Mouse (Mus musculus) forebrain, postnatal 0 days (tissue): Measurements from ENCODE around the gene Bace2. TPM values are rescaled to one million over a fixed set of nuclear protein-coding genes. Genes with fewer than 3 reads are reported as not detected.

Source experiments
- ATAC-seq: fragments of 200-750 bp; cut with Nextera tagmentation; 2 replicates; pipeline ENCODE4 v1.8.0; 2017; ENCODE audit warnings: mild to moderate bottlenecking, moderate library complexity
- DNase-seq: peaks from one replicate; pipeline ENCODE4 v3.0.0-alpha.2; 2015
- H3K27ac ChIP-seq: fragments of 300-500 bp; sonication (generic); 2 replicates; pipeline ENCODE4 v1.5.1; 2014; ENCODE audit warnings: low read depth, mild to moderate bottlenecking, antibody characterized with exemption, low read length, moderate library complexity, mixed read lengths
- H3K27me3 ChIP-seq: fragments of 300-500 bp; sonication (generic); 2 replicates; pipeline ENCODE4 v1.6.1; 2014; ENCODE audit warnings: mild to moderate bottlenecking, low read length, mixed read lengths; ENCODE audit not compliant: insufficient read depth
- H3K36me3 ChIP-seq: fragments of 300-500 bp; sonication (generic); 2 replicates; pipeline ENCODE4 v1.6.1; 2014; ENCODE audit warnings: mild to moderate bottlenecking, moderate library complexity; ENCODE audit not compliant: insufficient read depth
- H3K4me1 ChIP-seq: fragments of 300-500 bp; sonication (generic); 2 replicates; pipeline ENCODE4 v1.6.1; 2014; ENCODE audit warnings: antibody characterized with exemption; ENCODE audit not compliant: insufficient read depth
- H3K4me2 ChIP-seq: fragments of 300-500 bp; sonication (generic); 2 replicates; pipeline ENCODE4 v1.6.1; 2014; ENCODE audit warnings: low read depth, mild to moderate bottlenecking, moderate library complexity
- H3K4me3 ChIP-seq: fragments of 300-500 bp; sonication (generic); 2 replicates; pipeline ENCODE4 v1.5.1; 2014; ENCODE audit warnings: low read depth, low read length, mixed read lengths
- H3K9ac ChIP-seq: fragments of 300-500 bp; sonication (generic); 2 replicates; pipeline ENCODE4 v1.6.1; 2014; ENCODE audit warnings: mild to moderate bottlenecking
- H3K9me3 ChIP-seq: fragments of 300-500 bp; sonication (generic); 2 replicates; pipeline ENCODE4 v1.6.1; 2016; ENCODE audit warnings: low read length
- CTCF ChIP-seq: sonication (generic); IDR thresholded peaks from 2 replicates; pipeline ENCODE4 v1.5.1; 2016; ENCODE audit warnings: antibody characterized with exemption, control low read depth, low read depth
- WGBS: fragments of 180-500 bp; shearing (Covaris S2); extraction: QIAGEN DNeasy Blood & Tissue Kit; methylation state at CpG from one replicate; pipeline ENCODE4 v1.1.7; 2014; 5-methylcytosine and 5-hydroxymethylcytosine counted together
- polyA plus RNA-seq: library from polyadenylated mRNA; unstranded; fragments of >200 nt; fragmentation: Nextera tagmentation; extraction: Ambion mirVana; gene quantifications from 2 replicates; pipeline ENCODE4 v1.2.1, GENCODE M21; 2015
- total RNA-seq: library from RNA; depleted of rRNA; stranded (reverse); fragments of >200 nt; gene quantifications from 2 replicates; pipeline ENCODE4 v1.2.3, GENCODE M21; 2014; rRNA removed

The Bace2 gene
- total and polyA plus RNA-seq, 2 experiments from 2014 or later, result 2.2 to 5.9 TPM

- no peaks in the 10 kb centered on the region for H3K9me3 ChIP-seq
- no peaks in the 10 kb centered on the region for H3K4me1 ChIP-seq
- TF ChIP-seq CTCF, result no peak
- no peak overlapping the region for H3K4me3 ChIP-seq
- H3K9ac ChIP-seq, result no peak overlapping the region
- no peaks in the 10 kb centered on the region for H3K36me3 ChIP-seq
- WGBS, result 82% methylated on average over 4 of the region's 4 CpGs
- no peaks in the 10 kb centered on the region for H3K27me3 ChIP-seq
- DNase-seq (no peak), ATAC-seq (no peak)
- no peak overlapping the region for H3K27ac ChIP-seq
- no peak overlapping the region for H3K4me2 ChIP-seq
These were observed 111.7 kb downstream of the Bace2 start for GRCm38 (mm10) chr16:97467993-97468791.

GRCm38 (mm10) chr16:97474671-97475070, 118.1 kb downstream of the Bace2 start:
- no peak for DNase-seq
- Histone ChIP-seq H3K4me3 (no peak overlapping the region), H3K9me3 (no peaks in the 10 kb centered on the region), H3K36me3 (no peaks in the 10 kb centered on the region), H3K9ac (no peak overlapping the region), H3K4me2 (no peak overlapping the region), H3K27ac (no peak overlapping the region), H3K4me1 (no peaks in the 10 kb centered on the region), H3K27me3 (no peaks in the 10 kb centered on the region)
- TF ChIP-seq CTCF, result no peak
- ATAC-seq, result no peak
- WGBS, result 87% methylated on average over 2 of the region's 2 CpGs

- no peaks in the 10 kb centered on the region for H3K36me3 ChIP-seq
- no peak overlapping the region for H3K4me2 ChIP-seq
- H3K4me3 ChIP-seq, result no peak overlapping the region
- no peaks in the 10 kb centered on the region for H3K27me3 ChIP-seq
- DNase-seq (no peak), ATAC-seq (no peak)
- no peak for TF ChIP-seq CTCF
- no peak overlapping the region for H3K27ac ChIP-seq
- no peaks in the 10 kb centered on the region; the same call in 1 of the 2 replicates for H3K4me1 ChIP-seq
- no peak overlapping the region for H3K9ac ChIP-seq
- no peaks in the 10 kb centered on the region for H3K9me3 ChIP-seq
- WGBS, result 92% methylated on average over 3 of the region's 3 CpGs
These were observed 119.0 kb downstream of the Bace2 start for GRCm38 (mm10) chr16:97475581-97475980.

- H3K9ac ChIP-seq, result no peak overlapping the region
- WGBS, result 100% methylated on average over 1 of the region's 1 CpGs
- H3K4me3 ChIP-seq, result no peak overlapping the region
- no peaks in the 10 kb centered on the region for H3K9me3 ChIP-seq
- no peak for DNase-seq
- H3K27ac ChIP-seq, result no peak overlapping the region
- no peak for TF ChIP-seq CTCF
- no peaks in the 10 kb centered on the region for H3K36me3 ChIP-seq
- no peak for ATAC-seq
- no peaks in the 10 kb centered on the region; the same call in 1 of the 2 replicates for H3K4me1 ChIP-seq
- H3K27me3 ChIP-seq, result no peaks in the 10 kb centered on the region
- no peak overlapping the region for H3K4me2 ChIP-seq
These were observed 120.0 kb downstream of the Bace2 start for GRCm38 (mm10) chr16:97476524-97476923.

- H3K27ac ChIP-seq, result no peak overlapping the region
- no peak overlapping the region for H3K4me2 ChIP-seq
- no peak overlapping the region for H3K4me3 ChIP-seq
- TF ChIP-seq CTCF, result no peak
- H3K27me3 ChIP-seq, result no peaks in the 10 kb centered on the region
- ATAC-seq, result no peak
- no peaks in the 10 kb centered on the region; the same call in 1 of the 2 replicates for H3K4me1 ChIP-seq
- H3K36me3 ChIP-seq, result no peaks in the 10 kb centered on the region
- DNase-seq, result no peak
- 80% methylated on average over 2 of the region's 2 CpGs for WGBS
- no peaks in the 10 kb centered on the region for H3K9me3 ChIP-seq
- H3K9ac ChIP-seq, result no peak overlapping the region
These were observed 122.1 kb downstream of the Bace2 start for GRCm38 (mm10) chr16:97478655-97479054.

GRCm38 (mm10) chr16:97492369-97492768, 135.8 kb downstream of the Bace2 start:
- no peaks in the 10 kb centered on the region for H3K4me1 ChIP-seq
- ATAC-seq, result no peak
- H3K4me2 ChIP-seq, result no peak overlapping the region
- no peak for DNase-seq
- no peak overlapping the region for H3K27ac ChIP-seq
- no peak overlapping the region for H3K4me3 ChIP-seq
- no peak overlapping the region for H3K9ac ChIP-seq
- no peaks in the 10 kb centered on the region for H3K27me3 ChIP-seq
- no peaks in the 10 kb centered on the region for H3K36me3 ChIP-seq
- TF ChIP-seq CTCF, result no peak
- no peaks in the 10 kb centered on the region for H3K9me3 ChIP-seq
- WGBS, result 86% methylated on average over 1 of the region's 1 CpGs

Other genes starting within 250 kb of the Bace2 start
- 19.1 and 29.1 TPM in 2 replicates for gene Dscam, start 186.0 kb upstream of the Bace2 start, total RNA-seq
- 4.6 and 7.9 TPM in 2 replicates for gene Dscam, start 186.0 kb upstream of the Bace2 start, polyA plus RNA-seq
- 0.54 and 0.71 TPM in 2 replicates for gene Mx1, start 106.2 kb downstream of the Bace2 start, total RNA-seq
- 0.07 and 0.68 TPM in 2 replicates for gene Mx1, start 106.2 kb downstream of the Bace2 start, polyA plus RNA-seq
- gene Fam3b, start 158.1 kb downstream of the Bace2 start, total RNA-seq, result not detected in 2 replicates
- not detected in 2 replicates for gene Fam3b, start 158.1 kb downstream of the Bace2 start, polyA plus RNA-seq